Mouse (Mus musculus) testis, adult 2 months (tissue): ENCODE data around the gene Eno1.

Experiments
- CTCF ChIP-seq: fragments of 200-500 bp; IDR thresholded peaks from 2 replicates; pipeline ENCODE4 v1.5.1; 2012; ENCODE audit warnings: low read depth, mild to moderate bottlenecking, inconsistent platforms, low read length, moderate library complexity; ENCODE audit not compliant: control insufficient read depth, insufficient read depth, insufficient replicate concordance
- POLR2A ChIP-seq: fragments of 200-500 bp; IDR thresholded peaks from 2 replicates; pipeline ENCODE4 v1.6.1; 2012; ENCODE audit warnings: low read depth, mild to moderate bottlenecking, inconsistent platforms, low read length, moderate library complexity; ENCODE audit not compliant: control insufficient read depth

DNA sequence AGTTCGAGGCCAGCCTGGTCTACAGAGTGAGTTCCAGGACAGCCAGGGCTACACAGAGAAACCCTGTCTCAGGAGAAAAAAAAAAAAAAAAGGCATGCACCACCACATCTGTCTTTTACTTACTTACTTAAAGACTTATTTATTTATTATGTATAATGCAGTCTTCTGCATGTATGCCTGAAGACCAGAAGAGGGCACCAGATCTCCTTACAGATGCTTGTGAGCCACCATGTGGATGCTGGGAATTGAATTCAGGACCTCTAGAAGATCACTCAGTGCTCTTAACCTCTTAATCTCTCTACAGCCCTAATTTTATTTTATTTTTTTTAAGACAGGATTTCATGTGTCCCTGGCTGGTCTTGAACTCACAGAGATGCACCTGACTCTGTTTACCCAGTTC lies 18.6 kb upstream of the Eno1 start:
- TF ChIP-seq CTCF (no peak), POLR2A (no peak)
